Mouse (Mus musculus): ENCODE results near the gene Igf2r. TPM values are rescaled to one million over a fixed set of nuclear protein-coding genes. Genes with fewer than 3 reads are reported as not detected.

The Igf2r gene
- total and polyA plus RNA-seq, 3 experiments = 25.6 to 61.8 (median 34.6) TPM

- Histone ChIP-seq H3K4me1 (ENCODE audit: control insufficient read depth in 1 of 2, insufficient read depth in 2 of 2) (peaks cover 6 to 44% of the 10 kb centered on the region in 2 experiments; a peak in 3 of 4 replicates), H3K27me3 (replicated peaks) (no peaks in the 10 kb centered on the region), H3K27ac (ENCODE audit: insufficient read depth, low read depth) (no peak overlapping the region), H3K79me2 (replicated peaks; ENCODE audit: control insufficient read depth, extremely low read depth, insufficient read depth, poor library complexity, severe bottlenecking) (peaks cover 27% of the 10 kb centered on the region), H3K4me2 (ENCODE audit: insufficient read depth, low read depth, poor library complexity, severe bottlenecking) (no peak overlapping the region), H3K36me3 (replicated peaks in 1 of 2; ENCODE audit: control insufficient read depth in 1 of 2, insufficient read depth in 1 of 2, low read length in 1 of 2) (peaks cover 28 to 84% of the 10 kb centered on the region in 2 experiments), H3K9me3 (replicated peaks; ENCODE audit: low read length) (peaks cover 16% of the 10 kb centered on the region), H3K9ac (ENCODE audit: insufficient read depth, low read depth) (no peak overlapping the region), H3K4me3 (replicated peaks in 1 of 3; ENCODE audit: low read depth in 2 of 3, low read length in 2 of 3, poor library complexity in 1 of 3) (no peak overlapping the region)
- no peak for TF ChIP-seq JUND (conservative IDR thresholded peaks at IDR 0.05; ENCODE audit: low read depth, low read length)
- no peak for TF ChIP-seq HCFC1 (IDR thresholded peaks at IDR 0.05; ENCODE audit: low read depth, low read length)
- TF ChIP-seq USF1 (IDR thresholded peaks at IDR 0.05; ENCODE audit: low read depth, low read length) = no peak
- TF ChIP-seq TCF12 (IDR thresholded peaks at IDR 0.05; ENCODE audit: low read depth, low read length) = no peak
- TF ChIP-seq ZNF384 (IDR thresholded peaks at IDR 0.05; ENCODE audit: low read depth, low read length) = no peak
- TF ChIP-seq CHD2 (IDR thresholded peaks at IDR 0.05; ENCODE audit: low read length) = no peak
- no peak for TF ChIP-seq NRF1 (IDR thresholded peaks at IDR 0.05; ENCODE audit: low read depth, low read length)
- no peak for TF ChIP-seq BHLHE40 (IDR thresholded peaks at IDR 0.05; ENCODE audit: low read depth, low read length)
- DNase-seq (ENCODE audit: extremely low read depth) = no peak
- in situ Hi-C loops (cut with MboI; ENCODE audit: low pct_ligation_motif_present, low pct_unique_long_range_greater_than_20kb, low sequenced_read_pairs) (no loop called here), dilution Hi-C loops (cut with MboI; ENCODE audit: extremely low pct_ligation_motif_present, extremely low pct_unique_long_range_greater_than_20kb, low sequenced_read_pairs) (no loop called here)
Measured at GRCm38 (mm10) chr17:12740317-12740716, 29.1 kb downstream of the Igf2r start.

GRCm38 (mm10) chr17:12739516-12739915, 29.9 kb downstream of the Igf2r start:
- no peak for TF ChIP-seq RCOR1 (conservative IDR thresholded peaks at IDR 0.05; ENCODE audit: low read depth, low read length)
- no peak for TF ChIP-seq USF1 (IDR thresholded peaks at IDR 0.05; ENCODE audit: low read depth, low read length)
- TF ChIP-seq ETS1 (conservative IDR thresholded peaks at IDR 0.05; ENCODE audit: low read depth, low read length) = no peak
- no peak for TF ChIP-seq MAFK (IDR thresholded peaks at IDR 0.05; ENCODE audit: insufficient replicate concordance, low read length)
- TF ChIP-seq UBTF (IDR thresholded peaks at IDR 0.05; ENCODE audit: low read depth, low read length) = no peak
- no peak for TF ChIP-seq ZKSCAN1 (IDR thresholded peaks at IDR 0.05; ENCODE audit: borderline replicate concordance, low read depth, low read length)
- no peak for TF ChIP-seq JUND (conservative IDR thresholded peaks at IDR 0.05; ENCODE audit: low read depth, low read length)
- no peak for TF ChIP-seq MYC (IDR thresholded peaks at IDR 0.05; ENCODE audit: low read depth, low read length)
- TF ChIP-seq ZNF384 (IDR thresholded peaks at IDR 0.05; ENCODE audit: low read depth, low read length) = no peak
- TF ChIP-seq E2F4 (IDR thresholded peaks at IDR 0.05; ENCODE audit: insufficient replicate concordance, low read depth, low read length) = no peak
- TF ChIP-seq SIN3A (IDR thresholded peaks at IDR 0.05; ENCODE audit: low read length) = no peak
- TF ChIP-seq CHD1 (IDR thresholded peaks at IDR 0.05; ENCODE audit: low read depth, low read length) = no peak
- TF ChIP-seq ELF1 (IDR thresholded peaks at IDR 0.05; ENCODE audit: low read depth, low read length) = no peak
- TF ChIP-seq GABPA (IDR thresholded peaks at IDR 0.05; ENCODE audit: insufficient replicate concordance, low read depth, low read length) = no peak
- in situ Hi-C loops (cut with MboI; ENCODE audit: low pct_ligation_motif_present, low pct_unique_long_range_greater_than_20kb, low sequenced_read_pairs) = no loop called here
- peaks cover 30 to 78% of the 10 kb centered on the region in 2 experiments for H3K36me3 ChIP-seq (replicated peaks in 1 of 2; ENCODE audit: control insufficient read depth in 1 of 2, insufficient read depth in 1 of 2, low read length in 1 of 2)
- H3K27me3 ChIP-seq (replicated peaks) = no peaks in the 10 kb centered on the region
- dilution Hi-C loops (cut with MboI; ENCODE audit: extremely low pct_ligation_motif_present, extremely low pct_unique_long_range_greater_than_20kb, low sequenced_read_pairs) = no loop called here
- peaks cover 16% of the 10 kb centered on the region for H3K9me3 ChIP-seq (replicated peaks; ENCODE audit: low read length)
- H3K4me2 ChIP-seq (ENCODE audit: insufficient read depth, low read depth, poor library complexity, severe bottlenecking) = no peak overlapping the region
- peaks cover 6 to 36% of the 10 kb centered on the region in 2 experiments; a peak in 3 of 4 replicates for H3K4me1 ChIP-seq (ENCODE audit: control insufficient read depth in 1 of 2, insufficient read depth in 2 of 2)
- no peak overlapping the region for H3K9ac ChIP-seq (ENCODE audit: insufficient read depth, low read depth)
- no peak for DNase-seq (ENCODE audit: extremely low read depth)
- H3K79me2 ChIP-seq (replicated peaks; ENCODE audit: control insufficient read depth, extremely low read depth, insufficient read depth, poor library complexity, severe bottlenecking) = peaks cover 23% of the 10 kb centered on the region
- H3K27ac ChIP-seq (ENCODE audit: insufficient read depth, low read depth) = no peak overlapping the region
- no peak overlapping the region for H3K4me3 ChIP-seq (replicated peaks in 1 of 3; ENCODE audit: low read depth in 2 of 3, low read length in 2 of 3, poor library complexity in 1 of 3)
